Mouse (Mus musculus): ENCODE measurements at regions not wholly inside any gene's neighbourhood (a gene's known extent, or its start where the extent isn't known, plus 50 kb on each side); places are given as distances from the start of the nearest gene placed in this dataset.

GRCm38 (mm10) chr15:51206050-51206449 lies 2678.7 kb upstream of the Gm7489 start:
- TF ChIP-seq CTCF (IDR thresholded peaks at IDR 0.05; ENCODE audit: control insufficient read depth, insufficient read depth, insufficient replicate concordance, low read depth, low read length) = no peak
- no peak for TF ChIP-seq POLR2A (IDR thresholded peaks at IDR 0.05; ENCODE audit: control insufficient read depth, low read depth, low read length)

Data from testis, adult 2 months (tissue).